Mouse (Mus musculus) liver, embryonic 14.5 days (tissue): ENCODE results near the gene Hnrnph3.
A peak's percentile ranks its signal among the peaks of the same experiment; 100 is the strongest.

Experiments used
- CTCF ChIP-seq: IDR thresholded peaks from 2 replicates; pipeline ENCODE4 v1.5.1; 2016; ENCODE audit warnings: antibody characterized with exemption, low read depth, control low read depth
- EP300 ChIP-seq: IDR thresholded peaks from 2 replicates; pipeline ENCODE4 v1.6.1; 2016; ENCODE audit warnings: antibody characterized with exemption, low read depth

GRCm38 (mm10) chr10:62980039-62980954, 43.7 kb downstream of the Hnrnph3 start, which contains the start of gene Rufy2:
- TF ChIP-seq CTCF (peak; percentile 57), EP300 (no peak)
